Mouse (Mus musculus) G1E (cell line): ENCODE measurements at regions not wholly inside any gene's neighbourhood (a gene's known extent, or its start where the extent isn't known, plus 50 kb on each side); places are given as distances from the start of the nearest gene placed in this dataset.

ENCODE experiments used
- CTCF ChIP-seq: IDR thresholded peaks from 2 replicates; pipeline ENCODE4 v1.5.1; 2012; ENCODE audit warnings: low read depth, low read length, inconsistent platforms, mixed read lengths
- GATA2 ChIP-seq: IDR thresholded peaks from 2 replicates; pipeline ENCODE4 v1.6.1; 2012; ENCODE audit warnings: low read depth, low read length, inconsistent platforms, borderline replicate concordance

- TF ChIP-seq CTCF (no peak), GATA2 (no peak)
Observed at GRCm38 (mm10) chr2:101165942-101166341, 458.6 kb upstream of the Rag2 start.
